Mouse (Mus musculus) kidney, adult 2 months (tissue): Measurements from ENCODE around the gene Psmd2. TPM values are rescaled to one million over a fixed set of nuclear protein-coding genes. Genes with fewer than 3 reads are reported as not detected.

Experiments used
- DNase-seq: peaks from one replicate; pipeline ENCODE4 v3.0.0; 2021
- H3K27ac ChIP-seq: fragments of 200-500 bp; 2 replicates; pipeline ENCODE4 v1.5.1; 2012; ENCODE audit warnings: low read depth, low read length, control low read depth, inconsistent platforms; ENCODE audit not compliant: insufficient read depth
- H3K27me3 ChIP-seq: fragments of 200-500 bp; replicated peaks from 2 replicates; pipeline ENCODE4 v1.6.1; 2012; ENCODE audit warnings: mild to moderate bottlenecking, moderate library complexity, low read length, inconsistent platforms; ENCODE audit not compliant: control insufficient read depth, insufficient read depth
- H3K36me3 ChIP-seq: fragments of 200-500 bp; 2 replicates; pipeline ENCODE4 v1.6.1; 2012; ENCODE audit warnings: mild to moderate bottlenecking, moderate library complexity, low read length, inconsistent platforms; ENCODE audit not compliant: control insufficient read depth, insufficient read depth
- H3K4me1 ChIP-seq: fragments of 200-500 bp; 2 replicates; pipeline ENCODE4 v1.6.1; 2011; ENCODE audit warnings: low read length; ENCODE audit not compliant: control insufficient read depth, insufficient read depth
- H3K4me3 ChIP-seq: fragments of 200-500 bp; 2 replicates; pipeline ENCODE4 v1.5.1; 2011; ENCODE audit warnings: mild to moderate bottlenecking, low read depth, low read length, control low read depth; ENCODE audit not compliant: insufficient read depth
- CTCF ChIP-seq: fragments of 200-500 bp; conservative IDR thresholded peaks from 2 replicates; pipeline ENCODE4 v1.5.1; 2011; ENCODE audit warnings: low read depth, mild to moderate bottlenecking, control low read depth, low read length, moderate library complexity, mixed read lengths; ENCODE audit not compliant: insufficient read depth, insufficient read length
- POLR2A ChIP-seq: fragments of 200-500 bp; IDR thresholded peaks from one replicate; pipeline ENCODE4 v1.6.1; 2011; ENCODE audit warnings: low read depth, low read length, control low read depth
- WGBS: fragments of 180-500 bp; shearing (Covaris S2); methylation state at CpG from one replicate; pipeline ENCODE4 v1.1.7; 2018; 5-methylcytosine and 5-hydroxymethylcytosine counted together
- polyA plus RNA-seq: library from polyadenylated mRNA; depleted of rRNA; stranded (reverse); fragments of >200 nt; gene quantifications from 2 replicates; pipeline ENCODE4 v1.2.3, GENCODE M21; 2012

The Psmd2 gene
- polyA plus RNA-seq, 1 experiment = 96.9 TPM

GRCm38 (mm10) chr16:20675213-20675612 is 23.8 kb downstream of the Psmd2 start:
- no peak for DNase-seq
- H3K36me3 ChIP-seq = peaks cover 8% of the 10 kb centered on the region
- H3K4me1 ChIP-seq = peaks cover 5% of the 10 kb centered on the region; the same call in 1 of the 2 replicates
- no peak for TF ChIP-seq CTCF
- TF ChIP-seq POLR2A = no peak
- no peaks in the 10 kb centered on the region for H3K27me3 ChIP-seq
- H3K4me3 ChIP-seq = no peak overlapping the region
- no peak overlapping the region for H3K27ac ChIP-seq
- 81% methylated on average over 6 of the region's 6 CpGs for WGBS

GRCm38 (mm10) chr16:20676702-20677101 is 25.2 kb downstream of the Psmd2 start:
- no peak for DNase-seq
- Histone ChIP-seq H3K27ac (no peak overlapping the region), H3K4me3 (no peak overlapping the region), H3K36me3 (peaks cover 18% of the 10 kb centered on the region), H3K4me1 (peaks cover 5% of the 10 kb centered on the region; the same call in 1 of the 2 replicates), H3K27me3 (no peaks in the 10 kb centered on the region)
- WGBS = 79% methylated on average over 4 of the region's 4 CpGs
- no peak for TF ChIP-seq POLR2A
- no peak for TF ChIP-seq CTCF

- H3K4me1 ChIP-seq = peaks cover 5% of the 10 kb centered on the region; the same call in 1 of the 2 replicates
- H3K4me3 ChIP-seq = no peak overlapping the region
- no peaks in the 10 kb centered on the region for H3K27me3 ChIP-seq
- WGBS = 78% methylated on average over 5 of the region's 5 CpGs
- TF ChIP-seq POLR2A (no peak), CTCF (no peak)
- no peak for DNase-seq
- no peak overlapping the region for H3K27ac ChIP-seq
- peaks cover 21% of the 10 kb centered on the region for H3K36me3 ChIP-seq
Measured at GRCm38 (mm10) chr16:20677380-20677779, 25.9 kb downstream of the Psmd2 start.

GRCm38 (mm10) chr16:20677974-20678675 is 26.7 kb downstream of the Psmd2 start:
- H3K27ac ChIP-seq = no peak overlapping the region
- peaks cover 22% of the 10 kb centered on the region for H3K36me3 ChIP-seq
- no peaks in the 10 kb centered on the region for H3K27me3 ChIP-seq
- WGBS = 44% methylated on average over 10 of the region's 10 CpGs
- no peak overlapping the region for H3K4me3 ChIP-seq
- no peak for TF ChIP-seq CTCF
- TF ChIP-seq POLR2A = no peak
- peak; percentile 92 for DNase-seq
- H3K4me1 ChIP-seq = peaks cover 5% of the 10 kb centered on the region; the same call in 1 of the 2 replicates

- TF ChIP-seq CTCF (no peak), POLR2A (no peak)
- DNase-seq = no peak
- 76% methylated on average over 3 of the region's 3 CpGs for WGBS
- Histone ChIP-seq H3K27ac (no peak overlapping the region), H3K4me3 (no peak overlapping the region), H3K36me3 (peaks cover 17% of the 10 kb centered on the region), H3K4me1 (no peaks in the 10 kb centered on the region), H3K27me3 (no peaks in the 10 kb centered on the region)
Measured at GRCm38 (mm10) chr16:20690774-20691173, 39.3 kb downstream of the Psmd2 start.

- TF ChIP-seq POLR2A (no peak), CTCF (no peak)
- H3K36me3 ChIP-seq = peaks cover 14% of the 10 kb centered on the region
Measured at GRCm38 (mm10) chr16:20691617-20692016, 40.2 kb downstream of the Psmd2 start.

GRCm38 (mm10) chr16:20692241-20692965 is 41.0 kb downstream of the Psmd2 start:
- peaks cover 8% of the 10 kb centered on the region for H3K36me3 ChIP-seq
- no peak for DNase-seq
- H3K4me3 ChIP-seq = no peak overlapping the region
- no peak overlapping the region for H3K27ac ChIP-seq
- H3K4me1 ChIP-seq = no peaks in the 10 kb centered on the region
- no peak for TF ChIP-seq CTCF
- no peak for TF ChIP-seq POLR2A
- H3K27me3 ChIP-seq = no peaks in the 10 kb centered on the region
- 68% methylated on average over 16 of the region's 16 CpGs for WGBS

More at GRCm38 (mm10) chr16:20691617-20692016, 40.2 kb downstream of the Psmd2 start:
- 48% methylated on average over 1 of the region's 1 CpGs for WGBS
- Histone ChIP-seq H3K27ac (no peak overlapping the region), H3K4me1 (no peaks in the 10 kb centered on the region), H3K27me3 (no peaks in the 10 kb centered on the region), H3K4me3 (no peak overlapping the region)
- no peak for DNase-seq
